Mouse (Mus musculus): ENCODE results near the gene Smg6.

Gene Smg6

GRCm38 (mm10) chr11:75140431-75140830 is 214.8 kb downstream of the Smg6 start:
- peaks cover 5% of the 10 kb centered on the region for H3K36me3 ChIP-seq (ENCODE audit: control insufficient read depth, insufficient read depth, low read length, poor library complexity, severe bottlenecking)
- DNase-seq (ENCODE audit: low read depth, low spot score), result no peak

GRCm38 (mm10) chr11:75141038-75141437 is 215.4 kb downstream of the Smg6 start:
- Histone ChIP-seq H3K36me3 (ENCODE audit: control insufficient read depth, insufficient read depth, low read length, poor library complexity, severe bottlenecking) (peaks cover 5% of the 10 kb centered on the region), H3K27me3 (ENCODE audit: control insufficient read depth, insufficient read depth, low read length, poor library complexity, severe bottlenecking) (no peaks in the 10 kb centered on the region; the same call in 1 of the 2 replicates)
- DNase-seq (ENCODE audit: low read depth, low spot score), result no peak

More at GRCm38 (mm10) chr11:75140431-75140830, 214.8 kb downstream of the Smg6 start:
- no peaks in the 10 kb centered on the region; the same call in 1 of the 2 replicates for H3K27me3 ChIP-seq (ENCODE audit: control insufficient read depth, insufficient read depth, low read length, poor library complexity, severe bottlenecking)

- H3K27me3 ChIP-seq (ENCODE audit: control insufficient read depth, insufficient read depth, low read length, poor library complexity, severe bottlenecking), result no peaks in the 10 kb centered on the region; the same call in 1 of the 2 replicates
- no peak for DNase-seq (ENCODE audit: low read depth, low spot score)
These were observed 216.3 kb downstream of the Smg6 start for GRCm38 (mm10) chr11:75141913-75142312.

GRCm38 (mm10) chr11:75142749-75143148 is 217.1 kb downstream of the Smg6 start:
- no peak for DNase-seq (ENCODE audit: low read depth, low spot score)
- Histone ChIP-seq H3K36me3 (ENCODE audit: control insufficient read depth, insufficient read depth, low read length, poor library complexity, severe bottlenecking) (peaks cover 7% of the 10 kb centered on the region), H3K27me3 (ENCODE audit: control insufficient read depth, insufficient read depth, low read length, poor library complexity, severe bottlenecking) (no peaks in the 10 kb centered on the region; the same call in 1 of the 2 replicates)

More at GRCm38 (mm10) chr11:75141913-75142312, 216.3 kb downstream of the Smg6 start:
- peaks cover 5% of the 10 kb centered on the region for H3K36me3 ChIP-seq (ENCODE audit: control insufficient read depth, insufficient read depth, low read length, poor library complexity, severe bottlenecking)

- Histone ChIP-seq H3K36me3 (ENCODE audit: control insufficient read depth, insufficient read depth, low read length, poor library complexity, severe bottlenecking) (peaks cover 11% of the 10 kb centered on the region), H3K27me3 (ENCODE audit: control insufficient read depth, insufficient read depth, low read length, poor library complexity, severe bottlenecking) (no peaks in the 10 kb centered on the region; the same call in 1 of the 2 replicates)
- no peak for DNase-seq (ENCODE audit: low read depth, low spot score)
These were observed 220.2 kb downstream of the Smg6 start for GRCm38 (mm10) chr11:75145841-75146240.

- no peaks in the 10 kb centered on the region; the same call in 1 of the 2 replicates for H3K27me3 ChIP-seq (ENCODE audit: control insufficient read depth, insufficient read depth, low read length, poor library complexity, severe bottlenecking)
- DNase-seq (ENCODE audit: low read depth, low spot score), result no peak
- peaks cover 11% of the 10 kb centered on the region for H3K36me3 ChIP-seq (ENCODE audit: control insufficient read depth, insufficient read depth, low read length, poor library complexity, severe bottlenecking)
These were observed 221.7 kb downstream of the Smg6 start for GRCm38 (mm10) chr11:75147106-75147845.

DNA sequence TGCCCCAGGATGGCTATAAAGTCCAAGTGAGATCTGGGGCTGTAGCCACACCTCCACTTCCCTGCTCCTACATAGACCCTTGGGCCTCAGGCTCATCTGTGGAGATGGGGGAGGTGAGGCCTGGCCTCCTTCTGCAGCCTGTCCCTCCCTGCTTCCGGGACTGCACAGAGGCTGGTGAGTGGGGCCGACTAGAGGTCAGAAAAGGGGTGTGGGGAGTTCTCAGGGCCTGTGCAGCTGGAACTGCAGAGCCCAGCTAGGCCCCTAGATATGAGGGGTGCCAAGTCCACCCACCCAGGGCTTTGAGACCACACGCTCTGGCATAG is 222.2 kb downstream of the Smg6 start:
- Histone ChIP-seq H3K27me3 (ENCODE audit: control insufficient read depth, insufficient read depth, low read length, poor library complexity, severe bottlenecking) (no peaks in the 10 kb centered on the region; the same call in 1 of the 2 replicates), H3K36me3 (ENCODE audit: control insufficient read depth, insufficient read depth, low read length, poor library complexity, severe bottlenecking) (peaks cover 11% of the 10 kb centered on the region)

DNA sequence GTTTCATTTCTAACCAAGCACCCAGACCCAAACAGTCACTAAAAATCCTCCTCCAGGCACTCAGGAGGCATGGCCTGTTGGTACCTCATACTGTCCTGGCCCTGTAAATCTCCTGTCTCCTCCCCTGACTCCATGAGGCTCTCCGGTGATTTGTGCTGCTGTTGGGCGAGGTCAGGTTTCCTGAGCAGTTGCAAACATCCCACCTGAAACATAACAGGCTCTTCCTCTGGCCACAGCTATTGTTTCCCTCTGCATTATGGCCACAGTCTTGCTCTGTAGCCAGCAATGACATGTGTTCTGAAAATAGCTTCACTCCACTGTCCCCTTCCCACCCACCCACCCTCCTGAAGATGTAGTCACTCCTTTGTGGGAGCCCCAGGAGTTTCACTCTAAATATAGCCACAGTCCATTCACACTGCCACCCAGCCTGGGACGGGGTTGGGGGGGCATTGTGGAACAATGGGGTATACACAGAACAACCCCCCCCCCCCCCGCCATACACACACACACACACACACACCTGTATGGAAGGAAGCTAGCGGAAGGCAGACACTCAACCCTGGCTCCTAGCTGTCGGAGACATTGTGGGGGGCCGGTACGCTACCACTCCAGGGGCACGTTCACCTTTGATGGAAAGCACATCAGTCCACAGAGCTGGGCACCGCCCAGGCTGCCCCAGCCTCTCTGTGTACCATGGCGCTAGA is 222.9 kb downstream of the Smg6 start:
- DNase-seq (ENCODE audit: low read depth, low spot score), result no peak
- Histone ChIP-seq H3K27me3 (ENCODE audit: control insufficient read depth, insufficient read depth, low read length, poor library complexity, severe bottlenecking) (no peaks in the 10 kb centered on the region), H3K36me3 (ENCODE audit: control insufficient read depth, insufficient read depth, low read length, poor library complexity, severe bottlenecking) (peaks cover 9% of the 10 kb centered on the region)

More for the DNA sequence above, 222.2 kb downstream of the Smg6 start:
- no peak for DNase-seq (ENCODE audit: low read depth, low spot score)

GRCm38 (mm10) chr11:75150346-75150745 is 224.7 kb downstream of the Smg6 start:
- no peak for DNase-seq (ENCODE audit: low read depth, low spot score)
- Histone ChIP-seq H3K27me3 (ENCODE audit: control insufficient read depth, insufficient read depth, low read length, poor library complexity, severe bottlenecking) (no peaks in the 10 kb centered on the region), H3K36me3 (ENCODE audit: control insufficient read depth, insufficient read depth, low read length, poor library complexity, severe bottlenecking) (peaks cover 6% of the 10 kb centered on the region)

DNA sequence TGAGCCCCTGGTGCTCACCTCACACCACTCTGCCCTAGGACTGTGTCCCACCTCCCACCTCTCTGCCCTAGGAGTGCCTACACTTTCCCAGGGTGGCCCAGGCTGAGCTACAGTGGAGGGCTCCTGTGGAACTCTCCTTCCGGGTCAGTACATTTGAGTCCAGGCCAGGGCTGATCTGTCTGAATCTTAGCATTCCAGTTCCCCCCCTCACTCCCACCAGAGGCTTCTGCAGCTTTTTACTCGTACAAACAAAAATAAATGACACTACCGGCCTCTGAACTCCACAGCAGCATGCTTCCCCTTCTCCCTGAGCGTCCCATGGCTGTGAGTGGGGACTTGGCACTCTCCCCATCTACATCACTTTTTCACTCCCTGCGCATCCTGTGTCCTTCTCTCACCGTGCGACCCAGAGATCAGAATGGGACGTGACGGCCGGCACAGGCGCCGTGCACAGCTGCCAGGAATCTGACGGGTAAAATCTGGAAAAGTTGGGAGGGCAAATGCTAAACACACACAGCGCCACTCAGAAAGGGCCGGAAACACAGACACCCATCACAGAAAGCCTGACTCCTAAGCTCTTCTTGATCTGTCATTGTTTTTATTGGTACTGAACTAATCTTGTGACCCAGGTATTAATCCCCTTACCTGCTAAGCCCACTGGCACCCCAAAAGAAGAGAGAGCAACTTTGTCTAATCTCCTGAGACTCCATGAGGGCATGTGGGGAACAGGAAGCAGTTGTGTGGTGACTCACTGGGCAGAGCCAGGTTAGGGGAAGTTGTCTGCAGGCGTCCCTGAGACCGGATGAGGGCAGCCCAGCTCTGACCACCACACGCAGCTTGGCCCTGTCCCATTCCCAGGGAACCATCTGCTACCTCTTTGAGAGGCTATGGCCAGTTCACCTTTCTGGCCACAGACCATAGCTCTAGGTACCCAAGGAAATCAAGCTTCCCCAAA is 227.3 kb downstream of the Smg6 start:
- peaks cover 3% of the 10 kb centered on the region for H3K36me3 ChIP-seq (ENCODE audit: control insufficient read depth, insufficient read depth, low read length, poor library complexity, severe bottlenecking)
- H3K27me3 ChIP-seq (ENCODE audit: control insufficient read depth, insufficient read depth, low read length, poor library complexity, severe bottlenecking), result no peaks in the 10 kb centered on the region
- peak; percentile 37 for DNase-seq (ENCODE audit: low read depth, low spot score)

DNA sequence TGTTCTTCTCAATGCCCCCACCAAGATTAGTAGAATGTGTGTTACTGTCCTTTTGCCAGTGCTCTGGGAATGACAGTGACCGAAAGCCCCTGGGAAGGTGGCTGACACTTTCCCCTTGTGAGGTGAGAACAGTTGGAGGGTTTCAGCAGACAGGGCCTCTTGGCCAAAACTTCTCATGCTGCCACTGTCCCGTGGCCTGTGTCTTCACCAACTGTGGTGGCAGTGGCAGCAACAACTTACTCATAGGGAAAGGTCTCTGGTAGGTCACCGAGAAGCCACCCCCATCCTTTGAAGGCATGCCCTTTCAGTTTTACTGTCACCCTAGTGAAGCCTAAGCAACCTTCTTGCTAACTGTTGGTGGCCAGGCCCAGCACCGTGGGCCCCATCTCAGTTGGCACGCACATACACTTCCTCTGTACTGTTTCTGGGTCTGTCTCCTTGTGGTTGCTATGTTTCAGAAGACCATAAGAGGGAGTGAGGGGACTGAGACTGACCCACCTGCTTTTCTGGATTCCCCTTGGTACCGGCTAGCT is 228.5 kb downstream of the Smg6 start:
- H3K36me3 ChIP-seq (ENCODE audit: control insufficient read depth, insufficient read depth, low read length, poor library complexity, severe bottlenecking), result peaks cover 2% of the 10 kb centered on the region
- peak; percentile 37 for DNase-seq (ENCODE audit: low read depth, low spot score)

DNA sequence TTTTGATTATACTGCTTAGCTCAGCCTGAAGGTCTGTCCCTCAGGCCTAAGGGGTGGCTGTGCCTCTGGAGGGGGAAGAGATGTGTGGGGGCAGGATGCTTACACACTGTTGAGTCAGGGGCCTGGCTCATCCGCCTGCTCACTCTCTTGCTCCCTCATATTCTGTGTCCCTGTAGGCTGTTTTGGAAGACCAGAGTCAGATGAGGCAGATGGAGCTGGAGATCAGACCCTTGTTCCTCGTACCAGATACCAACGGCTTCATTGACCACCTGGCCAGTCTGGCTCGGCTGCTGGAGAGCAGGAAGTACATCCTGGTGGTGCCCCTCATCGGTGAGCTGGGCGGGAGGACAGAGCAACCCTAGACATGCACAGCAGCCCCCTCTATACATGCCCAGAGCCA is 230.4 kb downstream of the Smg6 start:
- Histone ChIP-seq H3K27me3 (ENCODE audit: control insufficient read depth, insufficient read depth, low read length, poor library complexity, severe bottlenecking) (no peaks in the 10 kb centered on the region), H3K36me3 (ENCODE audit: control insufficient read depth, insufficient read depth, low read length, poor library complexity, severe bottlenecking) (no peaks in the 10 kb centered on the region; the same call in 1 of the 2 replicates)
- DNase-seq (ENCODE audit: low read depth, low spot score), result no peak

More for the DNA sequence above, 228.5 kb downstream of the Smg6 start:
- no peaks in the 10 kb centered on the region for H3K27me3 ChIP-seq (ENCODE audit: control insufficient read depth, insufficient read depth, low read length, poor library complexity, severe bottlenecking)

DNA sequence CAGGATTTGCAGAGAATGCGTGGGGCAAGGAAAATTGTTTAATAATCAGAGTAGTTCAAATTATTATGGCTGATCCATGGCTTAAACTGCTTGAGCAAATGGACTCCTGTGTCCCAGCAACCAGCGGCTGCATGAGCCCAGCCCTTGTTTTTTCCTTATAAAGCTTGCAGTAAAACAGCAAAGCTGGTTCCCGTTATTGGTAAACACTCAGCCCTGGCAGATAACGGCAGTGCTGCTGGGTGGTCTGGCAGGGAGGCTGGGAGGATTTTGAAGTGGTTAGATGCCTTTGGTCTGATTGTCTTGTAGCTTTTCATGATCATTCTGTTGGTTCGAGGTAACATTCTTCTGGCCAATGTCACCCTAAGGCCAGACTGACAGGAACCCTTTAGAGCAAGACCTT is 230.8 kb downstream of the Smg6 start:
- DNase-seq (ENCODE audit: low read depth, low spot score), result no peak
- H3K27me3 ChIP-seq (ENCODE audit: control insufficient read depth, insufficient read depth, low read length, poor library complexity, severe bottlenecking), result no peaks in the 10 kb centered on the region
- H3K36me3 ChIP-seq (ENCODE audit: control insufficient read depth, insufficient read depth, low read length, poor library complexity, severe bottlenecking), result no peaks in the 10 kb centered on the region; the same call in 1 of the 2 replicates

- Histone ChIP-seq H3K36me3 (ENCODE audit: control insufficient read depth, insufficient read depth, low read length, poor library complexity, severe bottlenecking) (no peaks in the 10 kb centered on the region; the same call in 1 of the 2 replicates), H3K27me3 (ENCODE audit: control insufficient read depth, insufficient read depth, low read length, poor library complexity, severe bottlenecking) (no peaks in the 10 kb centered on the region)
- no peak for DNase-seq (ENCODE audit: low read depth, low spot score)
These were observed 231.4 kb downstream of the Smg6 start for GRCm38 (mm10) chr11:75157037-75157436.
